Mouse (Mus musculus) hindbrain, embryonic 10.5 days (tissue): Measurements from ENCODE around the gene Cfap70. TPM values are rescaled to one million over a fixed set of nuclear protein-coding genes. Genes with fewer than 3 reads are reported as not detected.

Experiments
- DNase-seq: peaks from one replicate; pipeline ENCODE4 v3.0.0-alpha.2; 2017; ENCODE audit warnings: low spot score
- H3K27ac ChIP-seq: fragments of 300-500 bp; sonication (generic); 2 replicates; pipeline ENCODE4 v1.5.1; 2016; ENCODE audit warnings: mild to moderate bottlenecking, moderate library complexity
- H3K27me3 ChIP-seq: fragments of 300-500 bp; sonication (generic); 2 replicates; pipeline ENCODE4 v1.6.1; 2016; ENCODE audit warnings: mild to moderate bottlenecking; ENCODE audit not compliant: poor library complexity, insufficient read depth, severe bottlenecking
- H3K36me3 ChIP-seq: fragments of 300-500 bp; sonication (generic); 2 replicates; pipeline ENCODE4 v1.6.1; 2016; ENCODE audit warnings: mild to moderate bottlenecking, moderate library complexity
- H3K4me1 ChIP-seq: fragments of 300-500 bp; sonication (generic); replicated peaks from 2 replicates; pipeline ENCODE4 v1.6.1; 2016; ENCODE audit warnings: mild to moderate bottlenecking
- H3K4me3 ChIP-seq: fragments of 300-500 bp; sonication (generic); 2 replicates; pipeline ENCODE4 v1.5.1; 2016; ENCODE audit warnings: mild to moderate bottlenecking, moderate library complexity
- H3K9me3 ChIP-seq: fragments of 300-500 bp; sonication (generic); 2 replicates; pipeline ENCODE4 v1.6.1; 2016; ENCODE audit warnings: mild to moderate bottlenecking, moderate library complexity
- WGBS: fragments of 180-500 bp; shearing (Covaris S2); methylation state at CpG from one replicate; pipeline ENCODE4 v1.1.7; 2016; 5-methylcytosine and 5-hydroxymethylcytosine counted together
- polyA plus RNA-seq: library from polyadenylated mRNA; unstranded; fragments of >200 nt; fragmentation: Nextera tagmentation; extraction: Ambion mirVana; gene quantifications from 2 replicates; pipeline ENCODE4 v1.2.1, GENCODE M21; 2016

The Cfap70 gene
- polyA plus RNA-seq, 1 experiment from 2014 or later = 1.3 TPM

DNA sequence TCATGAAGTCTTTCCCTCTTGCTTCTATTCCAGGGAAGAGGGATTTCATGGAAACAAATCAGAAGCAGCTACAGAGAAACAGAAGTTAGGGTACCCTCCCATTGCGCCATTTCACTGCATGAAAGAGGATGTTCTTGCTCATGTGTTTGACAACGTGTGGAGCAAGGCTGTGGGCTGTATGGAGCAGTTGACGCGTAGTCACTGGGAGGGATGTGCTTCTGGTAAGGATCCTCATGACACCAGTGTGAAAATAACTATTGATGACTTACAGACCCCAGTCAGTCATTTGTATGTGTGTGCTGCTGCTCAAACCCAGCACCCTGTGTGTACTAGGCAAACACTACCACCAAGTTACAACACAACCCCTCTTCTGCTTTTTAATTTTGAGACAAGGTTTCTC, 88.8 kb downstream of the Cfap70 start:
- Histone ChIP-seq H3K9me3 (no peaks in the 10 kb centered on the region), H3K36me3 (peaks cover 97% of the 10 kb centered on the region), H3K4me3 (no peak overlapping the region), H3K4me1 (no peaks in the 10 kb centered on the region), H3K27me3 (no peaks in the 10 kb centered on the region), H3K27ac (no peak overlapping the region)
- DNase-seq = no peak
- WGBS = 96% methylated on average over 4 of the region's 4 CpGs

DNA sequence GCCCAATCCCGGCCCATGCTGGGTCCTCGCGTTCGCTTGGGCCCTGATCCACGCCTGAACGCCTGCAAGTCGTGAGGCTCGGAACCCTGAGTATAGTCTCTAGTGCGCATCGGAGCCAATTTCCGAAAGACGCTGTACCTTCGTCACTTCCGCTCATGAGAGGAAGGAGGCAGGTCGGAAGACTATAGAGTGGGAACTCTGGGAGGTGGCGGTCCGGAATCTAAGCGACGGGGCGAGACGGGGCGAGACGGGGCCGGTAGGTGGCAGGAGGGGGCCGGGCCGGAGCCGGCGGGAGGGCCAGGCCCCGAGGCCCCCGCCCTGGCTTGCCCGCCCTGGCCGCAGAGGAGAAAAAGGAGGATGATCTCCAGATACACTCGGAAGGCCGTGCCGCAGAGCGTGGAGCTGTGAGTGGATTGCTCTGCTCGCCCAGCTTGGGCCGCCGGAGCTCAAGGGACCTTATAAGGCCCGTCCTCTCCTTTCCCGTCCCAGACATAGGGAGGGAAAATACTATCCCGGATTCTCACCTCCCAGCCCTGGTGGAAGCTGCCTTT, 104.0 kb downstream of the Cfap70 start, which contains the start of the genes Ecd and Fam149b:
Gene Ecd (minus strand): TSS at position 131 of the 551 bp plus-strand sequence.
Gene Fam149b (plus strand): TSS at position 172 of the 551 bp plus-strand sequence.
- DNase-seq = peak; percentile 95
- peak within 1 kb of the TSS; percentile 97 for H3K27ac ChIP-seq
- peaks cover 16% of the 10 kb centered on the region for H3K4me1 ChIP-seq
- no peaks in the 10 kb centered on the region for H3K27me3 ChIP-seq
- H3K4me3 ChIP-seq = peak within 1 kb of the TSS; percentile 83
- under 1% methylated on average over 42 of the region's 42 CpGs for WGBS
- H3K9me3 ChIP-seq = no peaks in the 10 kb centered on the region
- peaks cover 50% of the 10 kb centered on the region for H3K36me3 ChIP-seq

DNA sequence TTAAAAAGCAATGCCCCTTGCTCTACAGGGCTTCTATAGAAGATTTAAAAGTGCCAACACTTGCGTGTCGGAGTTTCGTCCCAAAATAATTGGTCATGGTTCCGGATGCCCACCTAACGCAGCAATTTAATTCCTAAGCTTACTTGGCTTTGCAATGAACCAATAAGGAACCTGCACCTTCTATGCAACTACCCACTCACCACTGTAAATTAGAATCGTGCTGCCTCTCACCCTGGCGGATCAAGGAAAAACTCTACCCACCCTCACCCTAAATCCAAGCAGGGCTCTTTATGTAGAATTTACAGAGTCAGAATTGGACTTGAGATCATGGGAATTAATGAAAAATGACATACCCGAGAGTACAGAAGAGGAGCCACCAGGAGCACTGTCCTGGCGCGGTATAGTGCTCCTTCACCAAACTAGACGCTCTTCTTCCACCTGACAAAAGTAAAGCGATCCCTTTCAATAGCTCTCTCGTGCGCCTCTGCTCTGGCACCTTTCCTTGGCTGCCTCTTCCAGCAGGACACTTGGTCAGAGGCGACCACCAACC, 104.5 kb downstream of the Cfap70 start:
- Histone ChIP-seq H3K27ac (peak overlapping the region; percentile 97), H3K4me3 (peak overlapping the region; percentile 83), H3K36me3 (peaks cover 49% of the 10 kb centered on the region), H3K27me3 (no peaks in the 10 kb centered on the region), H3K9me3 (no peaks in the 10 kb centered on the region), H3K4me1 (peaks cover 16% of the 10 kb centered on the region)
- 5% methylated on average over 15 of the region's 15 CpGs for WGBS
- DNase-seq = no peak

- WGBS = 94% methylated on average over 9 of the region's 9 CpGs
Observed at GRCm38 (mm10) chr14:20345885-20346284, 106.1 kb downstream of the Cfap70 start.

More at GRCm38 (mm10) chr14:20345885-20346284, 106.1 kb downstream of the Cfap70 start:
- Histone ChIP-seq H3K9me3 (no peaks in the 10 kb centered on the region), H3K36me3 (peaks cover 49% of the 10 kb centered on the region), H3K27me3 (no peaks in the 10 kb centered on the region), H3K4me1 (peaks cover 16% of the 10 kb centered on the region), H3K27ac (no peak overlapping the region), H3K4me3 (no peak overlapping the region)
- no peak for DNase-seq

Other genes with a start within 250 kb of the Cfap70 start
- 0.09 and 0.20 TPM in 2 replicates for gene Kcnk16, start 183.0 kb downstream of the Cfap70 start, polyA plus RNA-seq
- gene Nudt13, start 157.5 kb downstream of the Cfap70 start, polyA plus RNA-seq = 10.1 and 10.9 TPM in 2 replicates
- 64.0 and 71.1 TPM in 2 replicates for gene Ecd, start 104.1 kb downstream of the Cfap70 start, polyA plus RNA-seq
- 45.0 and 46.7 TPM in 2 replicates for gene Fam149b, start 104.1 kb downstream of the Cfap70 start, polyA plus RNA-seq
- gene Dnajc9, start 63.3 kb downstream of the Cfap70 start, polyA plus RNA-seq = 226 and 308 TPM in 2 replicates
- gene Mrps16, start 58.6 kb downstream of the Cfap70 start, polyA plus RNA-seq = 82.3 and 82.6 TPM in 2 replicates
- 12.8 and 16.2 TPM in 2 replicates for gene Anxa7, start 27.9 kb upstream of the Cfap70 start, polyA plus RNA-seq
- 0.80 and 0.88 TPM in 2 replicates for gene Mss51, start 44.7 kb upstream of the Cfap70 start, polyA plus RNA-seq
- gene Ppp3cb, start 94.3 kb upstream of the Cfap70 start, polyA plus RNA-seq = 39.7 and 44.8 TPM in 2 replicates
- gene Usp54, start 188.8 kb upstream of the Cfap70 start, polyA plus RNA-seq = 12.7 and 14.0 TPM in 2 replicates
- gene Myoz1, start 204.3 kb upstream of the Cfap70 start, polyA plus RNA-seq = 0.27 and 0.51 TPM in 2 replicates
- 0.21 and 0.46 TPM in 2 replicates for gene Synpo2l, start 216.1 kb upstream of the Cfap70 start, polyA plus RNA-seq
- gene Sec24c, start 222.1 kb upstream of the Cfap70 start, polyA plus RNA-seq = 111 and 112 TPM in 2 replicates
- 20.1 and 20.7 TPM in 2 replicates for gene Fut11, start 242.7 kb upstream of the Cfap70 start, polyA plus RNA-seq